Mouse (Mus musculus): ENCODE measurements around the gene Anks1b.

The Anks1b gene

GRCm38 (mm10) chr10:90376605-90377004 is 503.3 kb downstream of the Anks1b start:
- DNase-seq (ENCODE audit: low spot score) = no peak

GRCm38 (mm10) chr10:90380062-90380461 is 506.8 kb downstream of the Anks1b start:
- no peak for DNase-seq (ENCODE audit: low spot score)

GRCm38 (mm10) chr10:90380704-90381339 is 507.5 kb downstream of the Anks1b start:
- DNase-seq (ENCODE audit: low spot score) = no peak

GRCm38 (mm10) chr10:90400382-90400781 is 527.1 kb downstream of the Anks1b start:
- no peak for DNase-seq (ENCODE audit: low spot score)

GRCm38 (mm10) chr10:90408484-90408883 is 535.2 kb downstream of the Anks1b start:
- no peak for DNase-seq (ENCODE audit: low spot score)

GRCm38 (mm10) chr10:90431527-90431926 is 558.2 kb downstream of the Anks1b start:
- no peak for DNase-seq (ENCODE audit: low spot score)

- no peak for DNase-seq (ENCODE audit: low spot score)
These were observed 558.7 kb downstream of the Anks1b start for GRCm38 (mm10) chr10:90431974-90432373.

- DNase-seq (ENCODE audit: low spot score) = no peak
These were observed 559.2 kb downstream of the Anks1b start for GRCm38 (mm10) chr10:90432479-90432878.

- no peak for DNase-seq (ENCODE audit: low spot score)
These were observed 567.7 kb downstream of the Anks1b start for GRCm38 (mm10) chr10:90441036-90441435.

GRCm38 (mm10) chr10:90441656-90442055 is 568.3 kb downstream of the Anks1b start:
- DNase-seq (ENCODE audit: low spot score) = no peak

- DNase-seq (ENCODE audit: low spot score) = no peak
These were observed 591.6 kb downstream of the Anks1b start for GRCm38 (mm10) chr10:90464906-90465305.

- DNase-seq (ENCODE audit: low spot score) = no peak
These were observed 592.1 kb downstream of the Anks1b start for GRCm38 (mm10) chr10:90465426-90465825.

- no peak for DNase-seq (ENCODE audit: low spot score)
These were observed 594.2 kb downstream of the Anks1b start for GRCm38 (mm10) chr10:90467546-90467945.

GRCm38 (mm10) chr10:90493436-90493835 is 620.1 kb downstream of the Anks1b start:
- no peak for DNase-seq (ENCODE audit: low spot score)

- no peak for DNase-seq (ENCODE audit: low spot score)
These were observed 620.8 kb downstream of the Anks1b start for GRCm38 (mm10) chr10:90493996-90494642.

GRCm38 (mm10) chr10:90494981-90495516 is 621.7 kb downstream of the Anks1b start:
- no peak for DNase-seq (ENCODE audit: low spot score)

- no peak for DNase-seq (ENCODE audit: low spot score)
These were observed 634.3 kb downstream of the Anks1b start for GRCm38 (mm10) chr10:90507561-90507960.

GRCm38 (mm10) chr10:90512801-90513200 is 639.5 kb downstream of the Anks1b start:
- DNase-seq (ENCODE audit: low spot score) = no peak

GRCm38 (mm10) chr10:90531813-90532212 is 658.5 kb downstream of the Anks1b start:
- DNase-seq (ENCODE audit: low spot score) = no peak

- no peak for DNase-seq (ENCODE audit: low spot score)
These were observed 662.1 kb downstream of the Anks1b start for GRCm38 (mm10) chr10:90535370-90535769.

GRCm38 (mm10) chr10:90546635-90547034 is 673.3 kb downstream of the Anks1b start:
- DNase-seq (ENCODE audit: low spot score) = no peak

- DNase-seq (ENCODE audit: low spot score) = no peak
These were observed 689.6 kb downstream of the Anks1b start for GRCm38 (mm10) chr10:90562906-90563305.
